Mouse (Mus musculus): ENCODE measurements around the gene Igsf21. TPM values are rescaled to one million over a fixed set of nuclear protein-coding genes. Genes with fewer than 3 reads are reported as not detected.

Gene Igsf21
- total RNA-seq, 2 experiments from 2014 or later: 3.1 to 7.2 TPM

GRCm38 (mm10) chr4:140147079-140147840 lies 99.3 kb downstream of the Igsf21 start:
- DNase-seq (ENCODE audit: low spot score in 2 of 2): no peak

GRCm38 (mm10) chr4:140143884-140144525 lies 102.6 kb downstream of the Igsf21 start:
- no peak for DNase-seq (ENCODE audit: low spot score in 2 of 2)

- no peak for DNase-seq (ENCODE audit: low spot score in 2 of 2)
Measured at GRCm38 (mm10) chr4:140143178-140143577, 103.4 kb downstream of the Igsf21 start.

- no peak for DNase-seq (ENCODE audit: low spot score in 2 of 2)
Measured at GRCm38 (mm10) chr4:140140485-140140884, 106.1 kb downstream of the Igsf21 start.

GRCm38 (mm10) chr4:140138846-140139245 lies 107.7 kb downstream of the Igsf21 start:
- DNase-seq (ENCODE audit: low spot score in 2 of 2): no peak

GRCm38 (mm10) chr4:140131625-140132321 lies 114.8 kb downstream of the Igsf21 start:
- no peak for DNase-seq (ENCODE audit: low spot score in 2 of 2)

GRCm38 (mm10) chr4:140131201-140131600 lies 115.4 kb downstream of the Igsf21 start:
- DNase-seq (ENCODE audit: low spot score in 2 of 2): no peak

GRCm38 (mm10) chr4:140129553-140130275 lies 116.9 kb downstream of the Igsf21 start:
- DNase-seq (ENCODE audit: low spot score in 2 of 2): no peak

GRCm38 (mm10) chr4:140128116-140128515 lies 118.5 kb downstream of the Igsf21 start:
- no peak for DNase-seq (ENCODE audit: low spot score in 2 of 2)

GRCm38 (mm10) chr4:140125806-140126205 lies 120.8 kb downstream of the Igsf21 start:
- DNase-seq (ENCODE audit: low spot score in 2 of 2): no peak

GRCm38 (mm10) chr4:140122534-140122933 lies 124.0 kb downstream of the Igsf21 start:
- DNase-seq (ENCODE audit: low spot score in 2 of 2): no peak

GRCm38 (mm10) chr4:140117275-140117691 lies 129.3 kb downstream of the Igsf21 start:
- no peak for DNase-seq (ENCODE audit: low spot score in 2 of 2)

- DNase-seq (ENCODE audit: low spot score in 2 of 2): no peak
Measured at GRCm38 (mm10) chr4:140115756-140116155, 130.8 kb downstream of the Igsf21 start.

GRCm38 (mm10) chr4:140115053-140115452 lies 131.5 kb downstream of the Igsf21 start:
- no peak for DNase-seq (ENCODE audit: low spot score in 2 of 2)

GRCm38 (mm10) chr4:140113690-140114475 lies 132.7 kb downstream of the Igsf21 start:
- no peak for DNase-seq (ENCODE audit: low spot score in 2 of 2)

GRCm38 (mm10) chr4:140109626-140109948 lies 137.0 kb downstream of the Igsf21 start:
- DNase-seq (ENCODE audit: low spot score in 2 of 2): no peak

- no peak for DNase-seq (ENCODE audit: low spot score in 2 of 2)
Measured at GRCm38 (mm10) chr4:140108871-140109625, 137.5 kb downstream of the Igsf21 start.

GRCm38 (mm10) chr4:140107161-140107560 lies 139.4 kb downstream of the Igsf21 start:
- DNase-seq (ENCODE audit: low spot score in 2 of 2): no peak

- DNase-seq (ENCODE audit: low spot score in 2 of 2): no peak
Measured at GRCm38 (mm10) chr4:140104795-140105194, 141.8 kb downstream of the Igsf21 start.

All from adrenal gland, adult 18-20 months (tissue).